Mouse (Mus musculus): ENCODE measurements around the gene Dtl. TPM values are rescaled to one million over a fixed set of nuclear protein-coding genes. Genes with fewer than 3 reads are reported as not detected.

The Dtl gene
- polyA plus RNA-seq, 2 experiments = 30.0 to 42.9 TPM

DNA sequence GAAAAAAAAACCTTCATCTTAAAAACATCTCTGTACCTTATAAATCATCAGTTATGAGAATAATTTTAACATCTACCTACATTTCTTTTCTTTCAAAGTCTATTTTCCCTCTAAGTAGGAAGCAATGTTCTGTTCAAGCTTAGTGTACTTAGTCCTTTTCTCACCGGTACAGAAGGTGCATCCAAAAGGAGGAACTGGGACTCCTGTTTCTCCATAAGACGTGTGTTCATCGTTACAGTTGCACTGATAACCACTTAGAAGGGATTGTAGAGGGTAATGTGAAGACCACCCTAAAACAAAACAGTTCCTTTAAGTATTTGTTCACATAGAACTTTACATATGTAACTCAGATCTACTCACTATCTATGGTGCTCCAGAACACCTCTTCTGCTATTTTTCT is 4.9 kb downstream of the Dtl start:
- ATAC-seq (ENCODE audit: low FRiP score, low read depth) = no peak
- H3K9me3 ChIP-seq (ENCODE audit: control insufficient read depth, low read length) = no peaks in the 10 kb centered on the region
- no peak overlapping the region for H3K4me2 ChIP-seq (replicated peaks; ENCODE audit: low read depth, low read length, severe bottlenecking)
- H3K27me3 ChIP-seq (ENCODE audit: control insufficient read depth, insufficient read depth, low read length) = no peaks in the 10 kb centered on the region
- no peak overlapping the region for H3K9ac ChIP-seq (ENCODE audit: low read depth, low read length, severe bottlenecking)
- H3K4me3 ChIP-seq (replicated peaks; ENCODE audit: low read length) = no peak overlapping the region
- H3K36me3 ChIP-seq (ENCODE audit: control insufficient read depth, insufficient read depth, low read length) = peaks cover 27% of the 10 kb centered on the region
- no peak overlapping the region for H3K27ac ChIP-seq (replicated peaks; ENCODE audit: low read depth, low read length)
- no peak for TF ChIP-seq POLR2A (IDR thresholded peaks at IDR 0.05; ENCODE audit: borderline replicate concordance, extremely low read depth, insufficient read depth, insufficient read length)
- WGBS = 92% methylated on average over 3 of the region's 3 CpGs
- 0 out of 2 replicates have a peak, but pooled peaks cover 2% of the 10 kb centered on the region for H3K4me1 ChIP-seq (ENCODE audit: control insufficient read depth, insufficient read depth, low read length)
- no peak for DNase-seq (ENCODE audit: low spot score)

- ATAC-seq (ENCODE audit: low FRiP score, low read depth) (no peak), DNase-seq (ENCODE audit: low spot score) (no peak)
- peaks cover 27% of the 10 kb centered on the region for H3K36me3 ChIP-seq (ENCODE audit: control insufficient read depth, insufficient read depth, low read length)
- 0 out of 2 replicates have a peak, but pooled peaks cover 2% of the 10 kb centered on the region for H3K4me1 ChIP-seq (ENCODE audit: control insufficient read depth, insufficient read depth, low read length)
- H3K9ac ChIP-seq (ENCODE audit: low read depth, low read length, severe bottlenecking) = no peak overlapping the region
- no peaks in the 10 kb centered on the region for H3K9me3 ChIP-seq (ENCODE audit: control insufficient read depth, low read length)
- no peaks in the 10 kb centered on the region for H3K27me3 ChIP-seq (ENCODE audit: control insufficient read depth, insufficient read depth, low read length)
- no peak overlapping the region for H3K4me2 ChIP-seq (replicated peaks; ENCODE audit: low read depth, low read length, severe bottlenecking)
- WGBS = 96% methylated on average over 2 of the region's 2 CpGs
- no peak overlapping the region for H3K27ac ChIP-seq (replicated peaks; ENCODE audit: low read depth, low read length)
- no peak for TF ChIP-seq POLR2A (IDR thresholded peaks at IDR 0.05; ENCODE audit: borderline replicate concordance, extremely low read depth, insufficient read depth, insufficient read length)
- H3K4me3 ChIP-seq (replicated peaks; ENCODE audit: low read length) = no peak overlapping the region
Measured at GRCm38 (mm10) chr1:191569625-191570024, 5.7 kb downstream of the Dtl start.

GRCm38 (mm10) chr1:191567859-191568258 is 7.5 kb downstream of the Dtl start:
- Histone ChIP-seq H3K27ac (replicated peaks; ENCODE audit: low read depth, low read length) (no peak overlapping the region), H3K36me3 (ENCODE audit: control insufficient read depth, insufficient read depth, low read length) (peaks cover 27% of the 10 kb centered on the region), H3K9ac (ENCODE audit: low read depth, low read length, severe bottlenecking) (no peak overlapping the region), H3K9me3 (ENCODE audit: control insufficient read depth, low read length) (no peaks in the 10 kb centered on the region), H3K4me3 (replicated peaks; ENCODE audit: low read length) (no peak overlapping the region), H3K4me1 (ENCODE audit: control insufficient read depth, insufficient read depth, low read length) (0 out of 2 replicates have a peak, but pooled peaks cover 2% of the 10 kb centered on the region), H3K27me3 (ENCODE audit: control insufficient read depth, insufficient read depth, low read length) (no peaks in the 10 kb centered on the region), H3K4me2 (replicated peaks; ENCODE audit: low read depth, low read length, severe bottlenecking) (no peak overlapping the region)
- 91% methylated on average over 1 of the region's 1 CpGs for WGBS
- DNase-seq (ENCODE audit: low spot score) = no peak
- no peak for ATAC-seq (ENCODE audit: low FRiP score, low read depth)
- no peak for TF ChIP-seq POLR2A (IDR thresholded peaks at IDR 0.05; ENCODE audit: borderline replicate concordance, extremely low read depth, insufficient read depth, insufficient read length)

DNA sequence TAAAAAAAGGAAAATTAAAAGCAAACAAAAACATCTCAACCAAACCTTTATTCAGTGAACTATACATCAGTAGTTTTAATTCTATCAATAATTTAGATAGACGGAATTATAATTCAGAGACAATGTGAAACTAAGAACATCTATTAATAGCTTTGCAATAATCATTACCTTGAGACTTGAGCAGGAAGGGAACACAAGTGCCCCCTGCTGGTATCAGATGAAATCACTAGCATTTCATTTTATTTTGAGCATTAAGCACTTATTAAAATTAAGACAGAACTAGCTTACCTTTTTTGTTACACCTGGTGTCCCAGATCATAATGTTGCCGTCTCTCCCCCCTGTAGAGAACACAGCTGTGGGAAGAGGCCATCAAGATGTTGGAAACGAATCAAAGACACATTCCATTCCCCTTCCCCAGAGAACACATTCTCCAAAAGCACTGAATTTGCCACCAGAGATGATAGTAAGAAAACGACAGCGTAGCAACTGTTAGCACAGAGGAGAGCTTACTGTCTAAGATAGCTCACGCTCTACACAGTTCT is 12.4 kb downstream of the Dtl start:
- no peak overlapping the region for H3K4me2 ChIP-seq (replicated peaks; ENCODE audit: low read depth, low read length, severe bottlenecking)
- ATAC-seq (ENCODE audit: low FRiP score, low read depth) (no peak), DNase-seq (ENCODE audit: low spot score) (peak; percentile 32)
- H3K9ac ChIP-seq (ENCODE audit: low read depth, low read length, severe bottlenecking) = no peak overlapping the region
- no peaks in the 10 kb centered on the region for H3K9me3 ChIP-seq (ENCODE audit: control insufficient read depth, low read length)
- TF ChIP-seq POLR2A (IDR thresholded peaks at IDR 0.05; ENCODE audit: borderline replicate concordance, extremely low read depth, insufficient read depth, insufficient read length) = no peak
- H3K27me3 ChIP-seq (ENCODE audit: control insufficient read depth, insufficient read depth, low read length) = no peaks in the 10 kb centered on the region
- no peak overlapping the region for H3K27ac ChIP-seq (replicated peaks; ENCODE audit: low read depth, low read length)
- H3K4me3 ChIP-seq (replicated peaks; ENCODE audit: low read length) = no peak overlapping the region
- WGBS = 53% methylated on average over 6 of the region's 6 CpGs
- H3K36me3 ChIP-seq (ENCODE audit: control insufficient read depth, insufficient read depth, low read length) = peaks cover 41% of the 10 kb centered on the region
- H3K4me1 ChIP-seq (ENCODE audit: control insufficient read depth, insufficient read depth, low read length) = no peaks in the 10 kb centered on the region

- Histone ChIP-seq H3K4me1 (ENCODE audit: control insufficient read depth, insufficient read depth, low read length) (no peaks in the 10 kb centered on the region), H3K36me3 (ENCODE audit: control insufficient read depth, insufficient read depth, low read length) (peaks cover 49% of the 10 kb centered on the region), H3K9ac (ENCODE audit: low read depth, low read length, severe bottlenecking) (no peak overlapping the region), H3K27me3 (ENCODE audit: control insufficient read depth, insufficient read depth, low read length) (no peaks in the 10 kb centered on the region), H3K27ac (replicated peaks; ENCODE audit: low read depth, low read length) (no peak overlapping the region), H3K9me3 (ENCODE audit: control insufficient read depth, low read length) (no peaks in the 10 kb centered on the region), H3K4me2 (replicated peaks; ENCODE audit: low read depth, low read length, severe bottlenecking) (no peak overlapping the region), H3K4me3 (replicated peaks; ENCODE audit: low read length) (no peak overlapping the region)
- 87% methylated on average over 5 of the region's 5 CpGs for WGBS
- DNase-seq (ENCODE audit: low spot score) = no peak
- no peak for ATAC-seq (ENCODE audit: low FRiP score, low read depth)
- no peak for TF ChIP-seq POLR2A (IDR thresholded peaks at IDR 0.05; ENCODE audit: borderline replicate concordance, extremely low read depth, insufficient read depth, insufficient read length)
Measured at GRCm38 (mm10) chr1:191559779-191560178, 15.6 kb downstream of the Dtl start.

All from limb, embryonic 14.5 days (tissue).